Mouse (Mus musculus): ENCODE measurements around the gene Vmn1r1. TPM values are rescaled to one million over a fixed set of nuclear protein-coding genes. Genes with fewer than 3 reads are reported as not detected.
A peak's percentile ranks its signal among the peaks of the same experiment; 100 is the strongest.

Vmn1r1 gene
- polyA plus RNA-seq, 1 experiment from 2014 or later: not detected

DNA sequence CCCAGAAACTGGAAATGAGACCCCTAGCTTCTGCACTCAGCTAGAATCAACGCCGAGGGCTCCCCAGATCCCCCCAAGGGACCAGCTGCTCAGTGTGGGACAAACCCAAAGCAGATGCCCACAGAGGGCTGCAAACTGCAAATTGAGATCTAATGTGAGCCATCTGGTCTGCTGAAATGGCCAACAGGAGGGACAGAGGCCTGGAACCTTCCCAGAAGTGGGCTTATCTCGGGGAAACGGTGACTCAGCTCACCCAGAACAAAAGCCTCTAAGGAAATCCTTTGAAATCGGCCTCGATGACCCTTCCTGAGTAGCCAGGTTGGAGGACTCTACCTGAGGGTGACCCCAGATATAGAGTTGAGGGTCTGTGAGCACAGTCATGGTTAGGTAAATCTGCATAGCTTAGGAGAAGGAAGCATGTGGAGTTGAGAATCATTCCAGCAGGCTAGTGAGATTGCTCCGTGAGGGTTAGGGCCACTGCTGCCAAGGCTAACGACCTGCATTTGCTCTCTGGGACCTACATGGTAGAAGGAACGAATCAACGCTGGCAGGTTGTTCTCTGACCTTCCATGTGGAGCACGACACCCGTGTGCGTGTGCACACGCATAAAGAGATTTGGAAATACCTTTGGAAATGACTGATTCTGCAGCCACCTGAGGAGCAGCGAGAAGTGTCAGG lies 53.4 kb downstream of the Vmn1r1 start:
- 0 out of 2 replicates have a peak overlapping the region, but pooled peaks have one; percentile 4 for H3K27ac ChIP-seq
- H3K4me2 ChIP-seq: no peak overlapping the region
- H3K4me1 ChIP-seq (replicated peaks): peaks cover 40% of the 10 kb centered on the region
- no peaks in the 10 kb centered on the region for H3K9me3 ChIP-seq
- ATAC-seq (ENCODE audit: insufficient number of reproducible peaks, insufficient read depth, low FRiP score, low TSS enrichment, low read depth): no peak
- no peaks in the 10 kb centered on the region for H3K36me3 ChIP-seq
- 0 out of 2 replicates have a peak, but pooled peaks cover 9% of the 10 kb centered on the region for H3K27me3 ChIP-seq
- H3K9ac ChIP-seq (replicated peaks): no peak overlapping the region
- H3K4me3 ChIP-seq (replicated peaks): no peak overlapping the region
- 50% methylated on average over 15 of the region's 15 CpGs for WGBS

DNA sequence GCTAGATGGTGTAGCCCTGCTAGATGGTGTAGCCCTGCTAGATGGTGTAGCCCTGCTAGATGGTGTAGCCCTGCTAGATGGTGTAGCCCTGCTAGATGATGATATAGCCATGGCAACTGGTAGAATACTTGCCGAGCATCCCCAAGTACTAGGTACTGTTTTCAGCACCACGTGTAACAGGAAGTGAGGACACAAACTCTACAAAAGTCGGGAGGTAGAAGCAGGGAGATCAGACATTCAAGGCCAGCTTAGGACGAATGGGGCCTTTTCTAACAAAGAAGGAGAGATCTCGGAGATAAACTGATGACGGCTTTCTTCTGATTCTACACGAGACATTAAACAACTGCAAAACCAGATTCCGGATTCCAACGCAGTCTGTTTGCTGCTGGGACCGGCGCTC lies 54.1 kb downstream of the Vmn1r1 start:
- no peak overlapping the region for H3K9ac ChIP-seq (replicated peaks)
- H3K4me3 ChIP-seq (replicated peaks): no peak overlapping the region
- WGBS: 74% methylated on average over 11 of the region's 11 CpGs
- H3K4me1 ChIP-seq (replicated peaks): peaks cover 40% of the 10 kb centered on the region
- H3K27me3 ChIP-seq: 0 out of 2 replicates have a peak, but pooled peaks cover 9% of the 10 kb centered on the region
- H3K4me2 ChIP-seq: no peak overlapping the region
- no peaks in the 10 kb centered on the region for H3K9me3 ChIP-seq
- ATAC-seq (ENCODE audit: insufficient number of reproducible peaks, insufficient read depth, low FRiP score, low TSS enrichment, low read depth): no peak
- 0 out of 2 replicates have a peak overlapping the region, but pooled peaks have one; percentile 4 for H3K27ac ChIP-seq
- no peaks in the 10 kb centered on the region for H3K36me3 ChIP-seq

DNA sequence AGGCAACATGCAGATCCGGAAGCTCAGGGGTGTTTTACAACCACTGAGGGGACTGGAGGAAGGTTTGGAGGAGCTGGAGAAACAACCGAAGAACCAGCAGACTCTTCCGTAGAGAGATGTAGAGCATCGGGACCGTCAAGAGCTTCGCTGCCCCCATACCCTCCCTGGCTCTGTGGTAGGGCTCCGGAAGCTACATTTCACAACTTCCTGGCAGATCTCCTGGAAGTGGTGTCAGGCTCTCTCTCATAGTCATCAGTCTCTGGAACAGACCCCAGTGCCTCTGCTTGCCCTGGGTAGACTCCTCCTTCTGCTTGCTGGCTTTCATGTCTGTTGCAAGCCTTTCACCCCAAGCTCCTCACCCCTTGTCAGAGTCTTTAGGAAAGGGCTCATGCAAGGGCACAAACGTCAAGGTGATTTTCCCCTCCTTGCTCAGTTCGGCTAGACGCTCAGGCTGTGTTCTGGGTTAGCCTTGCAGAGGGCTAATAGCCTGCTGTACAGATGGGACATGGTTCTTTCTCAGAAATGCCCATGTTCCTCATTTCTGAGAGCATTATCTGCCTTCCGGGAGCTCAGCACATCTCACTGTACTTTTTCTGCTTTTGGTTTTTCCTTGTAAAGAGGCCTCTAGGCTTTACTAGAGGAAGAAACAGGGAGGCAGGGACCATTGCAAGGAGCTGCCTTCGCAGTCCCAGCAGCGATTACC lies 55.7 kb downstream of the Vmn1r1 start:
- Histone ChIP-seq H3K9ac (replicated peaks) (no peak overlapping the region), H3K4me3 (replicated peaks) (no peak overlapping the region), H3K4me2 (no peak overlapping the region), H3K4me1 (replicated peaks) (peaks cover 32% of the 10 kb centered on the region), H3K9me3 (no peaks in the 10 kb centered on the region), H3K36me3 (no peaks in the 10 kb centered on the region), H3K27me3 (0 out of 2 replicates have a peak, but pooled peaks cover 9% of the 10 kb centered on the region), H3K27ac (no peak overlapping the region)
- no peak for ATAC-seq (ENCODE audit: insufficient number of reproducible peaks, insufficient read depth, low FRiP score, low TSS enrichment, low read depth)
- 61% methylated on average over 13 of the region's 13 CpGs for WGBS

DNA sequence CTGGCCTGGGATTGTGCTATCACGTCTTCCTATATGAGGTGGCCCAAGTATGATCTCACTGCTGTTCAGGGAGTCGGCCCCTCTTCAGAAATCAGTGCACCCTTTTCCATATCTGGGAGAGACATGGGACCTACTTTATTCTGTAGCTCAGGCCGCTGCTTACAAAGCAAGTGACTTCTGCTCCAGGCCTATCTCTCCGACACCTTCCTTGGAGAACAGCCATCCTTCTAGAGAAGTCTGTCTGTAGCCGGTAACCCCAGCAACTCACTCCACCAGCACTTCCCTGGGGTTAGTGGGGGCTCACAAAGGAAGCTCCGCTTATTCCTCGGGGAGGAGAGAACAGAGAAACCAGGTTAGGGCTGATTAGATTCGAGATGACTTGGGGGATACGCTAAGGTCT lies 57.0 kb downstream of the Vmn1r1 start:
- no peak overlapping the region for H3K27ac ChIP-seq
- ATAC-seq (ENCODE audit: insufficient number of reproducible peaks, insufficient read depth, low FRiP score, low TSS enrichment, low read depth): no peak
- no peak overlapping the region for H3K9ac ChIP-seq (replicated peaks)
- no peaks in the 10 kb centered on the region for H3K36me3 ChIP-seq
- H3K4me3 ChIP-seq (replicated peaks): no peak overlapping the region
- peaks cover 40% of the 10 kb centered on the region for H3K4me1 ChIP-seq (replicated peaks)
- H3K27me3 ChIP-seq: 0 out of 2 replicates have a peak, but pooled peaks cover 3% of the 10 kb centered on the region
- 82% methylated on average over 9 of the region's 9 CpGs for WGBS
- no peaks in the 10 kb centered on the region for H3K9me3 ChIP-seq
- no peak overlapping the region for H3K4me2 ChIP-seq

DNA sequence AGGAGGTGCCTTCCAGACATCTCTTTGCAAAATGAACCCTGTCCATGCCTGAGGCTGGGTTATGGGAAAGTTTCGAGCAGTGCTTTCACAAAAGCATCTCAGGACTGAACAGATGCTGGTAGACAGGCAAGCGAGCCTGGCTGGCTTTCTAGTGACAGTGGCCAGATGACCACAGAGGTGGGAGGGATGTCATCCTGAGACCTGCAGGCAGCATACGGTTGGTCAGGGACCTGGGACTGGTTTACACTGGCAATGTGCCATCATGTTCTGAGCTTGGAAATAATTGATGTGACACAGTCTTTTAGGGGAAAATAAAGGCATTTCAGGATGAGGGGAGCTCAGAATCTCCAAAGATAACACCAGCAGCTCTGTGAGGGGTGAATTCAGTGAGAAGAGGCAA lies 59.3 kb downstream of the Vmn1r1 start:
- 56% methylated on average over 3 of the region's 3 CpGs for WGBS
- no peak for ATAC-seq (ENCODE audit: insufficient number of reproducible peaks, insufficient read depth, low FRiP score, low TSS enrichment, low read depth)
- Histone ChIP-seq H3K9ac (replicated peaks) (no peak overlapping the region), H3K4me1 (replicated peaks) (peaks cover 28% of the 10 kb centered on the region), H3K4me3 (replicated peaks) (no peak overlapping the region), H3K27me3 (0 out of 2 replicates have a peak, but pooled peaks cover 3% of the 10 kb centered on the region), H3K9me3 (no peaks in the 10 kb centered on the region), H3K36me3 (no peaks in the 10 kb centered on the region), H3K4me2 (no peak overlapping the region), H3K27ac (no peak overlapping the region)

Other genes starting within 250 kb of the Vmn1r1 start
- 30.6 and 31.6 TPM in 2 replicates for gene Enah, start 144.5 kb downstream of the Vmn1r1 start, polyA plus RNA-seq (2016; fragmentation: Nextera tagmentation; extraction: Ambion mirVana)
- 176 and 183 TPM in 2 replicates for gene Srp9, start 39.7 kb downstream of the Vmn1r1 start, polyA plus RNA-seq (2016; fragmentation: Nextera tagmentation; extraction: Ambion mirVana)
- 67.5 and 70.2 TPM in 2 replicates for gene Degs1, start 118.3 kb upstream of the Vmn1r1 start, polyA plus RNA-seq (2016; fragmentation: Nextera tagmentation; extraction: Ambion mirVana)
- 26.9 and 28.1 TPM in 2 replicates for gene Fbxo28, start 177.1 kb upstream of the Vmn1r1 start, polyA plus RNA-seq (2016; fragmentation: Nextera tagmentation; extraction: Ambion mirVana)
- 29.7 and 34.7 TPM in 2 replicates for gene Trp53bp2, start 244.7 kb upstream of the Vmn1r1 start, polyA plus RNA-seq (2016; fragmentation: Nextera tagmentation; extraction: Ambion mirVana)

Data from limb, embryonic 12.5 days (tissue).